Mouse (Mus musculus) heart, postnatal 4 days (tissue): ENCODE measurements at regions not wholly inside any gene's neighbourhood (a gene's known extent, or its start where the extent isn't known, plus 50 kb on each side); places are given as distances from the start of the nearest gene placed in this dataset.

Experiments
- DNase-seq: peaks from one replicate; pipeline ENCODE4 v3.0.0; 2021
- microRNA-seq, 2 experiments: library from miRNA; unstranded; fragments of <30 nt; microRNA quantifications; one replicate each; pipeline ENCODE4 v1.2.0; 2021 to 2022

DNA sequence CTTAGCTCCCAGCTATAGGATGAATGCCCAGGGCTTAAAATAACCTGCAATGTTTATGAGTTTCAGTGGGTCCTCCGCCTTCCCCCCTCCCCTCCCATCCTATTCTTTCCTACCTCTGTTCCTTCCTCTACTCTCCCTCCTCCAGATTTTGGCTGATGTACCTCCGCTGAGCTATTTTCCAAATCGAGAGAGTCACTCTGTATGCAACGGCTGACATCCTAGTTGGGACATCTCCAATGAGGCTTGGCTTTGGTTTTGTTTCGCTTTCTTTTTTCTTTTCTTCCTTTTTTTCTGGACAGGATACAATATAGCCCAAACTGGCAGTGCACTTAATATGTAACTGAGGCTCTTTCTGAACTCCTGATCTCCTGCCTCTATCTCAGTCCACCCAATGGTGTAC lies 76.7 kb upstream of the Klf7 start:
- DNase-seq: no peak

DNA sequence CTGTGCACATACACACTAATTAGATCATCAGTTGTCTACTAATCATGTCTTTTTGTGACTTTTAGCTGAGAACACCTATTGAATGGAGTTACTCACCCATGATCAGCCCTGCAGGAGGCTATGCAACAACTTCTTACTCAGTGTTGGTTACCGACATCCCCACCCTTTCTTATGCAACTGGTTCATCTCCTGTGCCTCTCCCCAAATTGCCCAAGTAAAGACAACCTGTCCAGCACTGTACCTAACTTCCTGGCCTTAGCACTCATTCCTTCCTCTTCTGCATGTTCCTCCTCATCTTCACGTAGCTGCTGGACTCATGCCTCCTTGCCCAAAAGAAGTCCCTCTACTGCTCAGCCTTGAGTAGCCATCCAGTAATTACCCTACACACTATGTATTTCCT lies 76.2 kb upstream of the Klf7 start:
- no peak for DNase-seq

DNA sequence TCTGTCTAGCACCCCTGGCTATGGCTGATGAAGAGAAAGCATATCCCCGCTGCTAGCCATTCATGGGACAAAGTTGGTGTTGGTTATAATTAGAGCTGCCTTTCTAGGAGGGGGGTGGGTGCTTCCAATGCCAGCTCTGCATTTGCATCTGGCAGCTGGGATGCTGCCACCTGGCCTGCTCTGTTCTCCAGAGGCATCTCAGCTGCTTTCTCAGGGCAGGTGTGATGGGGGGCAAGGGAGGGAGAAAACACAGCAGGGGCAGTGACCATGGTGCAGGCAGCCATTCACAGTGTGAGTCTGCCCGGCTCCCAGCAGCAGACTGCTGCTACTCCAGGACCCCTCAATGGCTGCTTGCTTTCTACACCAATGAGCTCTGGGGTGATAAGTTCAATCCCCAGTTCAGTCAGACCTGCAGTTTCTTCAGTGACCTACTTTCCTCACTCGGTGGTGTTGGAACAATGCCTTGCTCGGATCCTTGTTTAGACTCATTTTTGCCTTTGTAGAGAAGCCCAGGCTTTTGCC lies 73.9 kb upstream of the Klf7 start:
- DNase-seq: peak; percentile 52

DNA sequence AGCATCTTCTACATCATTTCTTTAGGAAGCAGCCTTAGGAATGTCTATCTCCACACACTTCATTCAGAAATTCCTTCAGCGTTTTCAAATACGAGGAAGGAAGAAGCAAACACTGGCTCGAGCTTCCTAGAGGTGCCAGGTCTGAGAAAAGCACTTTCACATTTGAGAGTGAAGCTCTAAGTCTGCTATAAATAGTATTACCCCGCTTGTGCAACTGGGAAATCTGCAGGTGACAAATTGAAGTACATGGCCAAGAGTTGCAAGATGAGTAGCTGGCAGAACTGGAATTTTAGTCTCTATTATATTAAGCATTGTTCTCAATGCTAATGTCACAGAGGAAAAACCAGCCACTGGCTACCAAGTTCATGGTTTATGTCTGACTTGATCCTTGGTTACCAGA lies 73.2 kb upstream of the Klf7 start:
- no peak for DNase-seq

DNA sequence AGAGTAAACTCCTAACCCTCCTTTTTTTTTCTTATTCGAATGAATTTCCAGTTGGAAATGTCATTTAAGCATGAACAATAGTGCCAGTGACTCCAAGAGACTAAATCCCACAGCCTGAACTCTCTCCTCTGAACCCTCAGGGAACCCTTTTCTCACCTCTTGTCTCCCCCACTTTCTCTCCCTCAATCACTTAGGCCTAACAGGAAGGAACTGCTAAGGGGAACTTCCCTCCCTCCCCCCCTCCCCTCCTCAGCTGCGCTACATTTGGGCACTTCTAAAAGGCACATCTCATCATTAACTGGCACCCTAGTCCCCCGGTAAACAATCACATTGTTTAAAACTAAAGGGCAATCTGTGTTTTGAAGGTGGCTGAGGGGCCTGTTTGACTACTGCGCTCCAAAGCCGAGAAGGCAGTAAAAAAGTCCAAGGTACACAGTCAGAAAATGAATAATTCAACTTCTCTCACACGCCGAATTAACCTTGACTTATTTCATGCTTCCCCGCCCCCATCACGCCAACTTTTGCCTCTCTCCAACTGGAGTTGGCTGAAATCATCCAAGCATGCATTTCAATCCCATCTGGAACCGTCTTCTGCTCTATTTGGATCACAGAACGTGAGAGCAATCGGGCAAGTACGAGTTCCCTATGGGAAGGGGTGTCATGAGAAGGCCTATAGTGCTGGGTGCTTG lies 71.2 kb upstream of the Klf7 start:
- no peak for DNase-seq

DNA sequence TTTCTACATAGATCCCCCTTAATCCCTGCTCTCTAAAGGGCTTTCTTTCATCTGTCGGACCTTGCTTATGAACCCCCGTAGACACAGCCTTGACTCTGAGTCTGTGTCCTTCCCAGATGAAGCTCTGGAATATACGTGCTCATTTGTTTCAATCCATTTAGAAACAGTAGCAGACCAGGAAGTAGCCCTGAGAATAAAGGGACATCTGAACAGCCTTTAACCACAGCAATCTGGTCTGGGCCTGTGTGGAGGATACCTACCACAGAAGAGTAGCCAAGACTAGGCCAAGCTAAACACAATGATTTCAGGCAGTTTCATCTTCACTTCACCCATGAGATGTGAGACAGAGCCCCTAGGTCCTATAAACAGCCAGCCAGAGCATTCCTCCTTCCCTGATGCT lies 70.7 kb upstream of the Klf7 start:
- DNase-seq: no peak

DNA sequence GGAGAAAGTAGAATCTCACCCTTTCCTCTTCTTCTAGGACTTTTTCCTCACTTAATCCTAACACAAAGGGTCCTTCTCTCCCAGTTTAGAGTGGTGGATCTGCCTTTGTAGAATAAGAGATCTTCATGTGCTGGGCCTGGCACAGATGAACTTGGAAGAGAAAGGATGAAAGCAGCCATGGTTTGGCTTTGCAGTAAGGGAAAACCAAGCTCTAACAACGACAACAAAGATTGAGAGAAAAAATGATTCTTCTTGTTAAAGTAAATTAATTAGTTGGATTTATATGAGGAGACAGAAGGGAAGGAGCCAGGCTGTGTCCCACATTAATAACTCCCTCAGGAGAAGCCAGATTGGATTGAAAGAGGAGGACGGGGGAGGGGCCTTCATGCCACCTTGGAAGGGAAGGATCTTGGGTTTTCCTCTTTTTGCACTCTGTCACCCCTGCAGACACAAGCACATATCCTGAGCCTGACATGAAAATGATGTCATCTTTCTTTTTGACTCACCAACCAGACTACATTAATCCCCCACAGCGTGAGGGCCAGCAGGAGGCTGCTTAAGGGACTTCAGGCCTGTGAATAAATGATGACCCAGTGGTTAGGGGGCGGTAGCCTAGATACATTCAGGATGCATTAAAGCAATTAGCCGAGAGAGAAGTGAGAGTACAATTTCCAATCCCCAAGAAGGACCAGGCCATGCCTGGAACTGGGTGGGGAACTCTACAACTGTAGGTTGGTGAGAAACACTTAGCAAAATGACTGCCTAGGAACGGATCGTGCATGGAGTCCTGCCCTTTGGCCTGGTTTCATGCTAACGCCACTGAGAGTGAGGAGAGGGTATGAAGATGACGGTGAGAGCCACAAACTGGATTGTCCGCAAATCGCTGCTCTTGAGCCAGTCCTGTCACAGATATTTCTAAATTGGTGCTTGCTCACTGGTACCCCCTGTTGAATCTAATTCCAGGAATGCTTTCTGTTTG lies 69.4 kb upstream of the Klf7 start:
- DNase-seq: no peak

DNA sequence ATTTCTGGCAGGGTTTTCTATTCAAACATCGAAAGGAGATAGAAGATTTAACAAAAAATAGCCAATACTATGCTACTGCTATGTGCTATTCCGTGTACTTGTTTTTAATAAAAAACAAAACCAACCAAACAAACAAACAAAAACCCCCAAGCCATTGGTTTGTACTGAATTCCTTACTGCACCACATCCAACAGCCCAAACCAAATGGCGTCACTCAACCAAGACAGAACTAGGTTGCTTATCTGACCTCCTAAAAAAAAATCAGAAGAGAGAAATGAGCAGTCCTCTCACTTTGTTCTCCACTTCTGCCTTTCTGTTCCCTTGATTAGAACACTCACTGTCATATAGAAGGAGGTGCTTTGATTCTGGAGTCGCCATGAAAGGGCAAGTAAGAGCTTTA lies 68.6 kb upstream of the Klf7 start:
- no peak for DNase-seq

DNA sequence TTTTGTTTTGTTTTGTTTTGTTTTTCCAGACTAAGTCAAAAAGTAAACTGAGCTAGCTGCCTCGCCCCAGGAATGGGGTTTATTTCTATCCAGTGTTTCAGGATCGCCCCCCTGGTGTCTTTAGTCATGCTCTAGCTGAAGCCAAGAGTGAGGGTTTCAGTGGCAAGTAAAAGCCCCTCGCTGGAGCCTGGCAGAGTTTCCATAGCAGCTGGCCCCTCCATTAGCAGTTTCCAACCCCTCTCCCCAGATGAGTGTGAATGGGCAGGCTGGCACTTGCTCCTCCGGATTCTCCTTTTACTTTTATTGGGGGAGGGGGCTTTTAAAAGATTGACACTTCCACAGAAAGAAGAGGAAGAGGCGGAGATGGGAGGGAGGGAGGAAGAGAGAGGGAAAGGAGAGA lies 68.0 kb upstream of the Klf7 start:
- DNase-seq: no peak

DNA sequence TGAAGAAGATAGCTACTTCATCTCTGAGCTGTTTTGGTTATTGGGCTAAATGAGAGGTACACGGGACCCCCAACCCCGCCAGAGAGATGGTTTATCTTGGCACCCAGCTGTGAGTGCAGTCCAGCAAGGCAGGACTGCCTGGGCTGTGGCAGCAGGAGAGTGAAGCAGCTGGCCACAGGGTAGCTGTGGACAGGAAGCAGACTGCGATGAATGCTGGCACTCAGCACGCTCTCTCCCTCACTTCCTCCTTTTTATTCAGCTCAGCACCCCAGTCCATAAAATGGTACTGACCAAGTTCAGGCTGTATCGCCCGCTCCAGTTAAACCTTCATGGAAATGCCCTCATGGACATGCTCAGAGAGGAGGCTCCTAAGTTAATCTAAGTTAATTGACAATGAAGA lies 67.4 kb upstream of the Klf7 start:
- no peak for DNase-seq

DNA sequence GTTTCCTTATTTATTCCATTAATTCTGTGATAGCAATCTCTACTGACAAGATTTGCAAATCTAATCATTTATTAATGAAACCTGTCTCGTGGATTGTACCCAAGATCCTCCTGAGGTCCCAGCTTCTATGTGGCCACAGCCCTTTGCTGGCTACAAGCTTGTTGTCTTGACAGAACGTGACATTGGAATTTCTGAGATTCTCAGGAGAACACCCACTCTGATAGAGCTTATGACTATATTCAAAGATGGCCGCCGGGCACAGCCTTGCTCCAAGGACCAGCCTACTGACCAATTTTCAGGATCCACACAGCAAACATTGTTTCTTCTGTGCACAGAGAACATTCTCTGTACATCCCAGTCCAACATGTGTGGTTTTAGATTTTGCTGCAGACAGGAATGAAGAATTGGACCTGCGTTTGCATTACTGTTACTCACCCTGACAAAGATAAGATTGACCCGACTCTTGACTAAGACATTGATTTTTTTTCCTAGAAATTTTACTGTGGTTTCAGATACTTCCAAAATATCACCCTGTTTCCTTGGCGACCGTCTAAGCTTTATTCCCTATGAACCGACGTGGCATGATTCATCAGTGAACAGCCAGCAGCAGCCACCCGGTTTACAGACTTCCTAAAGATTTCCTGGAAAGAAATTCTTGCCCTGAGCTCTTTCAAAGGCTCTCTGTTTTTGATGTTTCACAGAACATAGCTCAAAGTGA lies 65.9 kb upstream of the Klf7 start:
- no peak for DNase-seq

DNA sequence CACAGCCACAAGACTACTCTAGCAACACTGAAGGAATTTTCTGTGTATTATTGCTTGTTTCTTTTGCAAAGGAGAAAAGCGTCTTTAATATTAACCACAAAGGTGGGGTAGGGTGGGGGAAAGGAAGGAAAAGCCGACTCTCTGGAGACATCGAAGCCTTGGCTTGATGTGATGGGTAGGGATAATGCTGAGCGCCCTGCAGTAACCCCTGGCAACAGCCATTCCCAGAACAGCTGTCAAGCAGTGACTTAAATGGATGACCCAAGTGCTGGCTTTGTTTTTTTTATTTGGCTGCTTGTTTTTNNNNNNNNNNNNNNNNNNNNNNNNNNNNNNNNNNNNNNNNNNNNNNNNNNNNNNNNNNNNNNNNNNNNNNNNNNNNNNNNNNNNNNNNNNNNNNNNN lies 51.6 kb upstream of the Klf7 start:
- no peak for DNase-seq

DNA sequence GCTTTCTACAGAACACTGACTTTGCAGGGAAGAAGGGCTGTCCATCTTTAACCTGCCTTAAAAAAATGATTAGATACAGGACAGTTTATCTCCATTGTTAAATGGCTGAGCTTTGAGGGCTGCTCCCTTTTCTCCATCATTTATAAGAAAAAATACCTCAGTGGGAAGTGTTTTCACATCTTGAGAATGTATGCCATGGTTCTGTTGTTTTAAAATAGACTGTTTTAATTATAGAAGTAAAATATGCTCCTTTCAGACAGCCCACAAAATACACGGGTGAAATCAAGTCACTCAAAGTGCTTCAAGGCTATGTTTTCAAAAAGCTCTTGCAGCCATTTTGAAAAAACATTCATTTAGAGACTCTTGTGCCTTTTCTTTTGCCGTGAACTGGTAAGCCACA lies 50.0 kb upstream of the Klf7 start:
- DNase-seq: no peak

Small RNA genes in the stretch of these regions (microRNA-seq; reads per million reads assigned to microRNA genes)
- 0 reads per million in 2 experiments for gene Gm25748
